Mouse (Mus musculus): Measurements from ENCODE around the gene Dlg4. TPM values are rescaled to one million over a fixed set of nuclear protein-coding genes. Genes with fewer than 3 reads are reported as not detected.
"Not testable (repeated sequence)": the region's sequence is repeated elsewhere in the genome, so short reads cannot be mapped to it uniquely, and the experiment has no call there.

The Dlg4 gene
- polyA plus RNA-seq, 1 experiment from 2014 or later = 29.8 TPM

- no peaks in the 10 kb centered on the region for H3K9me3 ChIP-seq
- peaks cover 33% of the 10 kb centered on the region for H3K4me1 ChIP-seq
- ATAC-seq (replicated peaks) = no peak
- no peak overlapping the region for H3K4me2 ChIP-seq (replicated peaks)
- no peaks in the 10 kb centered on the region for H3K27me3 ChIP-seq
- H3K4me3 ChIP-seq = no peak overlapping the region; the same call in 1 of the 2 replicates
- H3K9ac ChIP-seq (replicated peaks) = no peak overlapping the region
- WGBS = 69% methylated on average over 5 of the region's 5 CpGs
- no peak overlapping the region for H3K27ac ChIP-seq (replicated peaks)
- H3K36me3 ChIP-seq = peaks cover 41% of the 10 kb centered on the region
Observed at GRCm38 (mm10) chr11:70014051-70014450, 2.7 kb upstream of the Dlg4 start.

- H3K4me2 ChIP-seq (replicated peaks) = peak within 1 kb of the TSS; percentile 74
- under 1% methylated on average over 35 of the region's 35 CpGs for WGBS
- H3K9me3 ChIP-seq = no peaks in the 10 kb centered on the region
- H3K9ac ChIP-seq (replicated peaks) = peak within 1 kb of the TSS; percentile 73
- peak; percentile 79 for ATAC-seq (replicated peaks)
- H3K4me3 ChIP-seq = peak within 1 kb of the TSS; percentile 54
- H3K27me3 ChIP-seq = no peaks in the 10 kb centered on the region
- peak within 1 kb of the TSS; percentile 63 for H3K27ac ChIP-seq (replicated peaks)
- peaks cover 31% of the 10 kb centered on the region for H3K36me3 ChIP-seq
- peaks cover 43% of the 10 kb centered on the region for H3K4me1 ChIP-seq
Observed at GRCm38 (mm10) chr11:70014880-70015558, 1.7 kb upstream of the Dlg4 start, which contains the start of gene Acadvl. Acadvl (minus strand) TSS chr11:70015411.

- Histone ChIP-seq H3K4me1 (peaks cover 50% of the 10 kb centered on the region), H3K4me2 (replicated peaks) (peak overlapping the region; percentile 74), H3K36me3 (peaks cover 25% of the 10 kb centered on the region), H3K9me3 (no peaks in the 10 kb centered on the region), H3K4me3 (peak overlapping the region; percentile 54; the same call in 1 of the 2 replicates), H3K27ac (replicated peaks) (no peak overlapping the region), H3K27me3 (no peaks in the 10 kb centered on the region), H3K9ac (replicated peaks) (no peak overlapping the region; the same call in 1 of the 2 replicates)
- 68% methylated on average over 6 of the region's 6 CpGs for WGBS
- no peak for ATAC-seq (replicated peaks)
Observed at GRCm38 (mm10) chr11:70015677-70016076, 1.1 kb upstream of the Dlg4 start.

GRCm38 (mm10) chr11:70016177-70016576, 565 bp upstream of the Dlg4 start:
- WGBS = 81% methylated on average over 2 of the region's 2 CpGs
- peaks cover 53% of the 10 kb centered on the region for H3K4me1 ChIP-seq
- H3K36me3 ChIP-seq = peaks cover 20% of the 10 kb centered on the region
- not testable (repeated sequence) for H3K27ac ChIP-seq (replicated peaks); H3K27me3 ChIP-seq; H3K9ac ChIP-seq (replicated peaks); H3K4me2 ChIP-seq (replicated peaks); H3K9me3 ChIP-seq; H3K4me3 ChIP-seq; ATAC-seq (replicated peaks)

GRCm38 (mm10) chr11:70017199-70017767, 541 bp downstream of the Dlg4 start:
- Histone ChIP-seq H3K4me3 (peak overlapping the region; percentile 65; the same call in 1 of the 2 replicates), H3K4me1 (peaks cover 58% of the 10 kb centered on the region), H3K9me3 (no peaks in the 10 kb centered on the region), H3K4me2 (replicated peaks) (peak overlapping the region; percentile 63), H3K27me3 (no peaks in the 10 kb centered on the region), H3K9ac (replicated peaks) (peak overlapping the region; percentile 82), H3K27ac (replicated peaks) (peak overlapping the region; percentile 96), H3K36me3 (peaks cover 8% of the 10 kb centered on the region)
- ATAC-seq (replicated peaks) = no peak
- WGBS = 23% methylated on average over 7 of the region's 7 CpGs

GRCm38 (mm10) chr11:70018131-70018990, 1.6 kb downstream of the Dlg4 start:
- Histone ChIP-seq H3K27ac (replicated peaks) (peak overlapping the region; percentile 96), H3K4me2 (replicated peaks) (peak overlapping the region; percentile 63), H3K4me1 (peaks cover 69% of the 10 kb centered on the region), H3K9me3 (no peaks in the 10 kb centered on the region), H3K9ac (replicated peaks) (peak overlapping the region; percentile 82), H3K4me3 (peak overlapping the region; percentile 65), H3K27me3 (no peaks in the 10 kb centered on the region), H3K36me3 (no peaks in the 10 kb centered on the region)
- ATAC-seq (replicated peaks) = no peak
- WGBS = 0% methylated on average over 24 of the region's 25 CpGs

GRCm38 (mm10) chr11:70019495-70020021, 2.8 kb downstream of the Dlg4 start:
- WGBS = 11% methylated on average over 2 of the region's 2 CpGs
- Histone ChIP-seq H3K9ac (replicated peaks) (peak overlapping the region; percentile 82), H3K27me3 (no peaks in the 10 kb centered on the region), H3K36me3 (no peaks in the 10 kb centered on the region), H3K4me3 (peak overlapping the region; percentile 65), H3K4me1 (peaks cover 74% of the 10 kb centered on the region), H3K4me2 (replicated peaks) (peak overlapping the region; percentile 63), H3K27ac (replicated peaks) (peak overlapping the region; percentile 96), H3K9me3 (no peaks in the 10 kb centered on the region)
- ATAC-seq (replicated peaks) = no peak

GRCm38 (mm10) chr11:70020022-70020631, 3.4 kb downstream of the Dlg4 start:
- 8% methylated on average over 8 of the region's 8 CpGs for WGBS
- Histone ChIP-seq H3K36me3 (no peaks in the 10 kb centered on the region), H3K27ac (replicated peaks) (peak overlapping the region; percentile 96), H3K9me3 (no peaks in the 10 kb centered on the region), H3K4me1 (peaks cover 70% of the 10 kb centered on the region), H3K4me2 (replicated peaks) (peak overlapping the region; percentile 63), H3K27me3 (no peaks in the 10 kb centered on the region), H3K9ac (replicated peaks) (peak overlapping the region; percentile 82), H3K4me3 (peak overlapping the region; percentile 65)
- no peak for ATAC-seq (replicated peaks)

GRCm38 (mm10) chr11:70020731-70021263, 4.1 kb downstream of the Dlg4 start:
- no peaks in the 10 kb centered on the region for H3K27me3 ChIP-seq
- H3K9ac ChIP-seq (replicated peaks) = peak overlapping the region; percentile 82
- H3K4me3 ChIP-seq = peak overlapping the region; percentile 65
- under 1% methylated on average over 8 of the region's 8 CpGs for WGBS
- ATAC-seq (replicated peaks) = peak; percentile 81
- peaks cover 70% of the 10 kb centered on the region for H3K4me1 ChIP-seq
- H3K27ac ChIP-seq (replicated peaks) = peak overlapping the region; percentile 96
- no peaks in the 10 kb centered on the region for H3K36me3 ChIP-seq
- no peaks in the 10 kb centered on the region for H3K9me3 ChIP-seq
- H3K4me2 ChIP-seq (replicated peaks) = peak overlapping the region; percentile 63

GRCm38 (mm10) chr11:70021264-70022132, 4.8 kb downstream of the Dlg4 start:
- H3K27ac ChIP-seq (replicated peaks) = peak overlapping the region; percentile 96
- H3K36me3 ChIP-seq = no peaks in the 10 kb centered on the region
- peak; percentile 66 for ATAC-seq (replicated peaks)
- peak overlapping the region; percentile 82 for H3K9ac ChIP-seq (replicated peaks)
- H3K4me1 ChIP-seq = peaks cover 77% of the 10 kb centered on the region
- peak overlapping the region; percentile 65 for H3K4me3 ChIP-seq
- no peaks in the 10 kb centered on the region for H3K9me3 ChIP-seq
- under 1% methylated on average over 40 of the region's 40 CpGs for WGBS
- H3K4me2 ChIP-seq (replicated peaks) = peak overlapping the region; percentile 63
- H3K27me3 ChIP-seq = no peaks in the 10 kb centered on the region

Data from forebrain, embryonic 15.5 days (tissue).